Mouse (Mus musculus): ENCODE results near the gene Slc45a3. TPM values are rescaled to one million over a fixed set of nuclear protein-coding genes. Genes with fewer than 3 reads are reported as not detected.

Slc45a3 gene
- total RNA-seq, 2 experiments from 2014 or later: 1.9 to 2.1 TPM

DNA sequence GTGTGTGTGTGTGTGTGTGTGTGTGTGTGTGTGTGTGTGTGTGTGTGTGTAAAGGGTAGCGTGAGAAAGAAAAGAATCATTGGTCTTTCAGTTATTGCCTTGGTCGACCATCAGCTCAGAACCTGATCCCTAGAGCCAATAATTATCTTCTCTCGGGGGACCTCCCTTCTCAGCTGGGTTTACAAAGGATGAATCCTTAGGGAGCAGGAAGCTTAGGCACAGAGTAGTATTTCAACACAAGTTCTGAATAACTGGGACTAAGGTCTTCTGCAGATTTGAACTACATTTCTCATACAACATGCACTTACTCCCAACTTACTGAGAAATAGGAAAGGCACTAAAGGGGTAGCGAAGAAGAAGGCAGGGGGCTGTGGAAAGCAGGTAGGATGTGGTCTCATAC, 26.7 kb downstream of the Slc45a3 start:
- intact Hi-C loops (cut with DNase I): no loop called here
- no peak for DNase-seq

DNA sequence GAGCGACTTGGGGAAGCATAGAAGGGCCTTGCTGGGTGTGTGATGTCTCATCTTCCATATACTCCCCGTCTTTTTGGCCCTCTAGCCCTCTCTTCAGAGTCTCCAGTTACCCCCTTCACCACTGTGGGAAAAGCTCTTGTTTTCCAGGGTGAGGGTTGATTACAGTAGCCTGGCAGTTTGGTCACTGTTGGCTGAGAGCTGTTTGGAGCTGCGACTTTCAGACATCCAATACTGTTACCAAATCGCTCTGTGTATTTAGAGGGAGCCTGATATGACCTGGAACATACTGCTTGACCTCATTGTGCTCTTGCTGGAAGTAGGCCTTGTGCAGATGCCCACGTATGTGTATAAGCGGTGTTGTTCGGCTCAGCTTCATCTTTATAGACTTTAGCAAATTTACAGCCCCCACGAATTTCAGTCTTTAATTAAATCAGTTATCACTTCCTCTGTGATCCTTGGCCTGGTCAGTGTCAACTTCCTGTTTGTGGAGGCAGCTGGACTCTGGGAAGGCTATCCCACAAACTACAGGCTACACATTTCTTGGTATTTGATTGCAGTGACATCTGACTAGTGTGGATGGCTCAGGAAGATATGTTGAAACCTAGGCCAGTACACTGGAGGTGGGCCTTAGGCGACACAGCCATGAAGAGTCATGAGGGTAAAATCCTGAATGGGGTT, 27.5 kb downstream of the Slc45a3 start:
- intact Hi-C loops (cut with DNase I): no loop called here
- no peak for DNase-seq

DNA sequence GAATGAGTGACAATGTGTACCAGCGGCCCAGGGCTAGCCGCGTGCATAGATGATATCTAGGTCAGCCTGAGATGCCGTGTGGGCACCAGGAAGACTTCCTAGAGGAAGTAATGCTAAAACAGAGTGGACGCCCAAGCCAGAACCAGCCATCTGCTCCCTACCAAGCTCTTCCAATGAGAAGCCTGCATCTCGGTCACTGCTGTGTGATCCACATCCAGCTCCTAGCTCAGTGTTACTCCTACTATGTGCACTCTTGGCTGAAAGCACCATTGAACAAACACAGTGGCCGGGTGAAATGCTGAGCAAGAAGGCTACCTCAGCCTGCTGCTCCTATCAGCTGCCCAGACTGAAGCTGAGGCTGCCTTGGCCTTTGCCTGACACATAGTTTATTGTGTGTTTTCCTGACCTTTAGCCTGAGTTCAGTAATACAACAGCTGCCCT, 29.8 kb downstream of the Slc45a3 start:
- intact Hi-C loops (cut with DNase I): no loop called here
- DNase-seq: no peak

DNA sequence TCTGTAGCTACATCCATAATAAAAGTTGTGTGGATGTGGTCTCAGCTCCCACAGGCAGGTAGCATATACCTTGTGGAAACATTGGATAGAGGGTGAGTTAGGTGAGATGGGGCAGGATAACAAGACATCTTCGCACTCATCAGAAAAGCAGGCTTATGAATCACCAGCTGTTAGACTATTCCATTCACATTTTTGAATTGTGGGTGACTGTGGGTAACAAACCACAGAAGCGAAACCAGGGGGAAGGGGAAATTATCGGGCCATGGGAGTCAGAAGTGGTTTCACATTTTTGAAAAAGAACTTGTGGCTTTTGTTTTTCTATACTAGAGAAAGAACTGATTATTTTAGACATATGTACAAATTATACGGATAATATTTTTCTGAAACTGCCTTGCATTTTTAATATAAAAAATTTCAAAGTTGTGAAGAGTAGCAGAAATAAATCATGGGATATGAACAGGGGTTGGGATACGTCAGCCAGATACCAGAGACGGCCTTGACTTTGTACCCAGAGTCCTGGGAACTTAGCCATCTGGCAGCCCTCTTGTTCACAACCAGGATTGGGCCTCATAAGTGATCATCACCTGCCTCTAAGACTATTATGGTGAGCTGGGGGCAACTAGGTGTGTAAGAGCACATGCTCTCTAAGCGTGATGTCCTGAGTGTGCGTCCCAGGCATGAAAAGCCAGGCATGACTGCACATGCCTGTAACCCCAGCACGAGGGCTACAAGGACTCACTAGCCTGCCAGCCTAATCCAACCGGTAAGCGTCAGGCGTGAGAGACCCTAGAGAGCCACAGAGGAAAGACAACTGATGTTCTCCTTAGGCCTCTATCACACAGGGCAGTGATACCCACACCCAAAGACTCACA, 30.6 kb downstream of the Slc45a3 start:
- intact Hi-C loops (cut with DNase I): loop anchor here (2.0 kb wide), 2 partner anchors 53 to 121 kb away; no protein-coding TSS in a partner anchor

DNA sequence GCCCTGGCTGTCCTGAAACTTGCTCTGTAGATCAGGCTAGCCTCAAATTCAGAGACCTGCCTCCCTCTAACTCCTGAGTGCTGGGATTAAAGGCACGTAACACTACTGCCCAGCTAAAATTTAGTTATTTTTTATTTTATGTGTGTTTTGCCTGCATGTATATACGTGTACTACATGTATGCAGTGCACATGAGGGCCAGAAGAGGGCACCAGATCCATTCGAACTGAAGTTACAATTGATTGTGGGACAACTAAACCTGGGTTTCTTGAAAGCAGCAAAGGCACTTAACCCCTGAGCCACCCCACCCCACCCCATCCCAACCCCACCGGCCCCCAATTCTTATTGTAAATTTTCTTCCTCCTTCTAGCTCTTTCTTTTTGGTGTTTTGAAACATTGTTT, 32.3 kb downstream of the Slc45a3 start:
- intact Hi-C loops (cut with DNase I): loop anchor here (2.0 kb wide), 2 partner anchors 52 to 120 kb away; no protein-coding TSS in a partner anchor
- DNase-seq: peak; percentile 44 to 51

More for the DNA sequence above, 30.6 kb downstream of the Slc45a3 start:
- DNase-seq: peak in 1 of 2 experiments; percentile 45

DNA sequence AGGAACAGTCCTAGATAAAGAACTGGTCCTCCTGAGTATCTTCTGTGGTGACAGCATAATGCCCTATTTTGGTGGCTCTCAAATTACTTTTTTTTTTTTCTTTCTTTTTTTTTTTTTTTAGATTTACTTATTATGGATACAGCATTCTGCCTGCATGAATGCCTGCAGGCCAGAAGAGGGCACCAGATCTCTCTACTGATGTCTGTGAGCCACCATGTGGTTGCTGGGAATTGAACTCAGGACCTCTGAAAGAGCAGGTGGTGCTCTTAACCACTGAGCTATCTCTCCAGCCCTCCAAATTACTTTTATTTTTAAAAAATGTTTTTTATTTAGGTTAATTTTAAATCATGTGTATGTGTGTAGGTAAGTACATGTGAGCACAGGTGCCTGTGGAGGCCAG, 37.7 kb downstream of the Slc45a3 start:
- intact Hi-C loops (cut with DNase I): no loop called here
- DNase-seq: no peak

DNA sequence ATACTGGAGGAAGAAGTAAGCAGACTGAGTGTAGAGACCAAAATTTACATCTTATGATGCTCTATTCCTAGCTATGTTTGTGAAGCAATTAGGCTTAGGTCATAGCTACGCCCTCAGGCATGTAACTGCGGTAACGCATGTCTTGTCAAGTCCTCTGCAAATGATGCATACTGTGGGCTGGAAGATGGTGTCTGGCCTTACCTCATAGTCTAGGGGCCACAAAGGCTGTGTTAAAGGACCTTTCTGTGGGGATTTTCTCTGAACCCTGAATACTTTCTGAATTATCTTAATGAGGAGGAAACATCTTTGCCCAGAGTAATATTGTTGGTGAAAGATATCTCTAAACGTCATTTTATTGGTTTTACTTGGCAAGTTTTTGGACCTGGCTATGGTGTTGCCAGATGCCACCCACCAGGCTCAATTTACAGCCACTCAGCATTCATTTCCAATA, 39.1 kb downstream of the Slc45a3 start:
- no peak for DNase-seq
- intact Hi-C loops (cut with DNase I): no loop called here

DNA sequence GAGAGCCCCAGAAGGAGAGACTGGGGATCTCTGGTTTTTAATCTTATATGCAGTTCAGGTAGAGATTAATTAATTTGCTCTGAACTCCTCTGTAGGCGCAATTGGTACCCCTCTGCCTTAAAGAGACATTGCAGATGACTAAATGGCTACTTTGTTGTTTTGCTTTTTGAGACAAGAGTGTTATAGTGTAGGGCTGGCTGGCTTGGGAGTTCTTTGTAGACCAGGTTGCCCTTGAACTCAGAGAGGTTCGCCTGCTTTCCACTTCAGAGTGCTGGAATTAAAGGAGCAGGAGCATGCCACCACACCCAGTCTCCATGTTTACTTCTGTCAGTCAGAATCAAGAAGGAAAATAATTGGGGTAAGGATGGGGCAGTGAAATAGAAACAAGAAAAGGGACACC, 40.3 kb downstream of the Slc45a3 start:
- intact Hi-C loops (cut with DNase I): no loop called here

DNA sequence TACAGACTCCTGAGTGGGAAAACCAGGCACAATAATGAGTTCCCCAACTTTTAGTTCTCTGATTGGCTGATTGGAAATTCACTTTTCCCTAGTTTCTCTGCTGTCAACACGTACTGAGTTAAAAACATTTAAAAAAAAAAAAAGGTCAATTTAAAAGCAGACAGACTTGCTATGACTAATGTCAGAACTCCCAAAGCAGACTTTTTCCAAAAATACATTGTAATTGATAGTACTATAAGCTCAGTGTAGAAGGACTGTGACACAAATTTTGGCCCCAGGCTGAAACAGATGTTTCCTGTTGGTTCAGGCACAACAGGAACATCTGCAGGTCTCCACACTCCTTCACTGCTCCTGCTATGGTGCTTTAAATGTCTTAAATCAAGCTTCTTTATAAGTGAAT, 41.0 kb downstream of the Slc45a3 start:
- intact Hi-C loops (cut with DNase I): no loop called here
- no peak for DNase-seq

More for the DNA sequence above, 40.3 kb downstream of the Slc45a3 start:
- no peak for DNase-seq

DNA sequence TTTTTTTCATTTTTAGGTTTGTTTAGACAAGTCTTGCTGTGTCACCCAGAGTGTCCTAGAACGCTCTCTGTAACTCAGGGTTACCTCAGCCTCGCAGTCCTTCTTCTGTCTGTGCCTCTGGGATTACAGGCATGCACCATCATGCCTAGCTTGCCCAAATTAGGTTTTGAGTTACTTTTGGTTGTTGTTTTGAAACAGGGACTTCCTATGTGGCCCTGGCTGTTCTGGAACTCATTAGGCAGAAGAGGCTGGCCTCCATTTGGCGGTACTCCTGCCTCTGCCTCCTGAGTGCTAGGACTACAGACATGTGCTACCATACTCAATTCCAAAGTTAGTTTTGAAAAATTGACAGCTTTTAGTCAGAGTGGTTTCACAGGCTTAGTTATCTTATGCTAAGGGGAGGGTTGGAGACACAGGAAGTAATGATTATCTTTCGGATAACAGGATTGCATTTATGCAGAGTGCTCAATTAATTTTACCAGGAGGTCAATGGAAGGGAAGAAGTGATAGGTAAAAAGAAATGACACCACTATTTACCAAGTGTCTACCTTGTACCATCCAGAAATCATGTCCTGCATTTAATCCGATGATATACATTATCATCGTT, 41.9 kb downstream of the Slc45a3 start:
- no peak for DNase-seq
- intact Hi-C loops (cut with DNase I): no loop called here

DNA sequence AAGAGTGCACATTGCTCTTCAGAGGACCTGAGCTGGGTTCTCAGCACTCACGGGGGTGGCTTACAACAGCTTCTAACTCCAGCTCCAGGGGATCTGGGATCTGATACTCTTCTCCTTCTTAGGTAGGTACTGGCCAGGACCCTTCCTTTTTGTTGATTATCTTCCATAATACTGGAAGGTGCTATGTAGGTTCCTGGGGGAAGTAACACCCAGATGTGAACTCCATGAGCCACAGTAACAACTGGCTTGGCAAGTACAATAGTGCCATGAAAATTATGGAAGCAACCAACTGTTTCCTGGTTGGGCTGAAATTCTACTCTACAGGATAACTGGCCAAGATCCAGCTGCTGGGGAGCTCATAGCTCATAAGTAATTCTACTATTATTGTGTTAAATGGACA, 42.7 kb downstream of the Slc45a3 start:
- intact Hi-C loops (cut with DNase I): no loop called here
- no peak for DNase-seq

DNA sequence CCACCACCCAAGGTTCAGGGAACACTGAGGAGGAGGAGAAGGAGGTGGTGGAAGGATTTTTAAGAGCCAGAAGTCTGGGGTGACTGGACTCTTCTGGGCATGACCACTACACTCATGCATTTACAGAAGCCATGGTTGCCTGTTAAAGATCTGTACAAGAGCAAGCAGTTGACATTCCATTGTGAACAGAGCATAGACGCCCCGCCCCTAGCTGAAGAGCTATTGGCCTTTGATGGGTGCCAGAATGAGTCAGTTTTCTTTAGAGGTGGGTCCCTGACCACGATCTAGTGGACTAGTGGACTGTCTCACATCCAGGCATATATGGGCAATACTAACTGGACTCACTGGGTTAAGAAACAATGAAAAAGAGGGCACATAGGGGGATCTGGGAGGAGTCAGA, 43.3 kb downstream of the Slc45a3 start:
- DNase-seq: no peak
- intact Hi-C loops (cut with DNase I): no loop called here

DNA sequence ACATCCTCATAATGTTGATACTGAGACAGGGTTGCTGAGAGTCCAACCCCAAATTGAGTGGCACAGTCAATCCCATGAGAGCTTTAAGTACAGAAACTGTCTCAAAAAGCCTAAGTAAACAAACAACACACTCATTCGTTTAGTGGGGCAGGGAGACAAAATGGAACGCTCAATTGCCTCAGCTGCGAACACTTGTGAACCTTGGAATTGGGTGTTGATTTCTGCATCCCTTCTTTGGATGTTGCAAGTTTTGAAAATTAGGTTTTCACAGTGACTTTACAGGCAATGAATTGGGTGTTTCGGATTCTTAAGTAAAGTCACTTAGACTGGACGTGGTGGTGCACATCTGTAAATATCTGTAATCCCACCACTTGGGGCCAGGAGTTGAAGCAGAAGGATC, 44.0 kb downstream of the Slc45a3 start:
- intact Hi-C loops (cut with DNase I): no loop called here
- no peak for DNase-seq

DNA sequence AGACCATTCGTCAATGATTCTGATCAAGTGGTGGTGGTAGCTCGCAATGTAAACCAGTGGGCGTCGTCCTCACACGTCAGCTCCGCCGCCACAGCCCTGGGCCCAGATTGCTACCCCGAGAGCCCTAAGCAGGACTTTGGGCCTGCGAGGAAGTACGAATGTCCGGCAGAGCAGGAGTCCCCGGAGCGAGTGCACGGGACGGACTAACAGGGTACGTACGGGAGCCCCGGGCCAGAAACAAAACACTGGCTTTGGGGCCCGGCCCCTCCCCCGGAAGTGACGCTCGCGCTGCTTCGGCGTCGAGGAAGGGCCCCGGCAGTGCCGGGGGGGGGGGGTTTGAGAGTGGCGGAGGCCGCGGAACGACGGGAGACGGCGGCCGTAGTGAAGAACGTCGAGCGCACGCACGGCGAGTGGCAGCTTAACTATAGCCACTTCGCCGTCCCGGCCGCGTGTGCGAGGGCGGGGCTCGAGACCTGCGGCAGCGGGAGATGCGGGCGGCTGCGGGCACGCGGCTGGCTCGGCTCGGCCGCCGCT, 44.6 kb downstream of the Slc45a3 start, which contains the start of gene Elk4:
Elk4 (plus strand) TSS at position 326 of the 534 bp plus-strand sequence.
- DNase-seq: peak; percentile 88 to 91
- intact Hi-C loops (cut with DNase I): no loop called here

DNA sequence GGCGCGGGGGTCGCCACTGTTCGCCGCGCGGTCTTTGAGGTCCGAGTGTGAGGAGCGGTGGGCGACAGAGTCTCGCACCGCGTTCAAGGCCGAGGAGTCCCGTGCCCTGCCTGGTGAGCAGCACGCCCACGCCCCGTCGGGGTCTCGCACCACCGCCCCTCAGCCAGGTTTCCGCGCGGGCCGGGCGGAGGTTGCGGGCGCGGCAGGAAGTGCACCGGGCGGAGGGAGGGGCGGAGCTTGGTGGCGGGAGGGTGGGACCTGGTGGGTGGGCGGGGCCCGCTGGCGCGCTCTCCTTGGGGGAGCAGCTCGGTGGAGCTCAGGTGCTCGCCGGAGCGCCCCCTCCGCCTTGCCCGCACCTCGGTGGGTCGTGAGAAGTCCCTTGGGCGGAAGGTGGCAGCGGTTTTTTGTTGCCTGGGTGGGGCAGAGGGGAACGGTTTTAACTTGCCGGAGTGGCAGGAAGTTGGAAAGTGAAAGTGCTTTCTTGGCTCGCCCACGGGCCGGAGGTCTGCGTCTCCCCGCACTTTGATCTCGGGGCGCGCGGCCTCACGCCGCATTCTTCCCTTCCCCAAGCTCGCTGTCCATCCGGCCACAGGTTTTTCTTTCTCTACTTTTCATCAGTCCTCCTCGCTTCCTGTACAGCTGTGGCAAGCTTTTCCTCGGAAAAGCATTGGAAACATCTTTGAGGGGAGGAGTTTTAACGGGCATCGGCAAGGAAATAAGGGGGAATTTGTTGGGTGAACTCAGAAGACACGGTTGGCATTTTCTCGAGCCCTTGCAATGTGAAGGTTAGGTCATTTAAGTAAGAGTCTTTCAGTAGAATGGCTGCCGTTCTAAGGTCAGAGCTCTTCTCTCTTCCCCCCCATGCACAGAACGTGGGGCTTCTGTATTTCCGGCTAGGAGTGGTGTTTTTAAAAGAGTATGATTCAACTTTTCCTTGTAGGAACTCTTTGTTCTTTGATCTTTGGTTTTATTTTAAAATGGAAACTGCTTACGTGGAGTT, 45.4 kb downstream of the Slc45a3 start:
- intact Hi-C loops (cut with DNase I): no loop called here
- DNase-seq: peak; percentile 83 to 85

DNA sequence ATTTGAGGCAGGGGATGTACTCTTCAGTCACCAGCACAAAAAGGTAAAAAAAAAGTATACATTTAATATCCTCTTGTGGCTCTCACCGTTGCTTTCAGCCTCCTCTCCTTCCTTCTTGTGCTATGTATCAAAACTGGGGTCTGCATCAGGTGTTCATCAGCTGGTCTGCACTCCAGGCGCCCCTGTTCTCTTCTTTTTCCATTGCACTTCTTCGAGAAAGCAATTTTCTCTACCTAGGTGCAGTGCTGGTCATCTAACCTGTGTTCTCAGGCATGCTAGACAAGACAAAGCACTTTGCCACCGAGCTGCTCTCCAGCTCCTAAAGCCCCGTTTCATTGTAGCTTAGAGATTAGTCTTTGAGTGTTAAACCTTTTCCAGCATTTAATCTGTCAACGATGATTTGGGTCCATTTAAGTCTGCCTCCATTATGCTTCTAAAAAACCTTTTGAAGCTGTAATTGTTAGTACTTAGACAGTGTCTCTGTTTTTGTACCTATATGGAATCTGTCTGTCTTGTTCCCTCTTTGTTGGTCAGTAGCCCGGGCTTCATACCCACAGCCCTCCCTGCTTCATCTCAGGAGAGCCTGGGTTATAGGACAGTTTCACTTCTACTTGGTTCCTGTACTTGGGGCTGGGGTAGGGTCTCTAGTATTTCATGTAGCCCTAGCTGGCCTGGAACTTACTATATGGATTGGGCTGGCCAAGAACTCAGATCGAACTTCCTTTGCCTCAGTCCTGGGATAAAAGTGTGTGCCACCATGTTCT, 46.3 kb downstream of the Slc45a3 start:
- DNase-seq: no peak
- intact Hi-C loops (cut with DNase I): no loop called here

DNA sequence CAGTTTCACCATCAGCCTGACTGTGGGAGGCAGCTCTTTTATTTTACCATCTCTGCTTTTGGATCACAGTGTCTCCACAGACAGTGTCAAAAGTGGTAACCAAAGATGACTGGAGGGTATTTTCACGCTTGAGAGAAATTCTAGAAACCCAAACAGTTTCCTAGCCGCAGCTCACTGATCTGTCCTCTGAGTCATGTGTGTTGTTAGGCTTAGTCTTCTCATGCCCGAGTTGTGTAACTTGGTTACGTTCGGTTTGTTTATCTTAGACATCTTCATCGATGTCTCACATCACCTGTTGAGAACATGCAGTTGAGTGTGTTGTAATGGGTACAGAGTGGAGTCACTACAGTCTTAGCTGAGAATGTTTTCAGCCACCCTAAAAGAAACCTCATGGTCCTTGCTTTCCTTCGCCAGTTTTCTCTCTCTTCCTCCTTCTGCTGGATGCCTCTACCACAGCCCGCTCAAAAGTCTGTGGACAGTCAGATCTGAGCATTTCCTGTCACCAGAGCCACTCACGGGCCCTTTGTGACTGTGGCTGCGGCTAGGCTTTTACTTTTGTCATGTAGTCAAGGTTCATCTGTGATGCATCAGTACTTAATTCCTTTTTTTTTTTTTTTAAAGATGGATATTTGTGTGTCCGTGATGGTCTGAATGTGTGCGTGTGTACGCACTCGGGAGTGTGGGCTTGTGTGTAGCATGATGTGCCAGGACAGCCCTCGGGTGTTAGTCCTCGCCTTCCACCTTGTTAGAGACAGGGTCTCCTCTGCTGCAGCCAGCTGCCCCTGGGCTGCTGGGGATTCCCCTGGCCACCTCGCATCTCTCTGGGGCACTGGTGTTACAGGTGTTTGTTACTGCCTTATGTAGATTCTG, 48.1 kb downstream of the Slc45a3 start:
- no peak for DNase-seq
- intact Hi-C loops (cut with DNase I): no loop called here

DNA sequence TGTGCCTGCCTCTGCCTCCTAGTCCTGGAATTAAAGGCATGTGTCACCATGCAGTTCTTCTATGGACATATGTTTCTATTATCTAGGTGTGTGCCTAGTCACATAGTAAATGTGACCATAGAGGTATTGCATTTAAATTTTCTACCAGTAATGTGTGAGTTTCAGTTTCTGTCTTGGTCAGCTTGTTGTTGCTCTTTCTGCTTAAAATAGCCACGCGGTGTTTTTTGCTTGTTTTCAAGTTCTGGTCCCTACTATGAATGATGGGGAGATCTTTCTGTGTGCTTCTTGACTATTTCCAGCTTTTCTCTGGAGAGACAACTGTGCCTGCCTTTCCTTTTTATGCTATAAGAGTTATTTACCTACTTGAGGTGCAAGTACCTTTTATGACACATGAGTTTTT, 49.0 kb downstream of the Slc45a3 start:
- DNase-seq: no peak
- intact Hi-C loops (cut with DNase I): no loop called here

Measured in gastrocnemius, postnatal 36 days (tissue).